Mouse (Mus musculus) kidney, postnatal 0 days (tissue): Measurements from ENCODE around the gene Ppp2r2c. TPM values are rescaled to one million over a fixed set of nuclear protein-coding genes. Genes with fewer than 3 reads are reported as not detected.
A peak's percentile ranks its signal among the peaks of the same experiment; 100 is the strongest.

Source experiments
- ATAC-seq: fragments of 200-750 bp; cut with Nextera tagmentation; replicated peaks from 2 replicates; pipeline ENCODE4 v1.8.0; 2017; ENCODE audit warnings: low read depth, moderate number of reproducible peaks, moderate TSS enrichment, moderate library complexity; ENCODE audit not compliant: low FRiP score
- DNase-seq: peaks from one replicate; pipeline ENCODE4 v3.0.0-alpha.2; 2016; ENCODE audit warnings: low spot score
- H3K27ac ChIP-seq: fragments of 300-500 bp; sonication (generic); 2 replicates; pipeline ENCODE4 v1.5.1; 2014; ENCODE audit warnings: mild to moderate bottlenecking
- H3K27me3 ChIP-seq: fragments of 300-500 bp; sonication (generic); 2 replicates; pipeline ENCODE4 v1.6.1; 2014; ENCODE audit warnings: low read length, mixed read lengths; ENCODE audit not compliant: insufficient read depth
- H3K36me3 ChIP-seq: fragments of 300-500 bp; sonication (generic); 2 replicates; pipeline ENCODE4 v1.6.1; 2014; ENCODE audit warnings: low read length, mixed read lengths; ENCODE audit not compliant: insufficient read depth
- H3K4me1 ChIP-seq: fragments of 300-500 bp; sonication (generic); replicated peaks from 2 replicates; pipeline ENCODE4 v1.6.1; 2014; ENCODE audit warnings: antibody characterized with exemption, low read length, mixed read lengths; ENCODE audit not compliant: insufficient read depth
- H3K4me2 ChIP-seq: fragments of 300-500 bp; sonication (generic); 2 replicates; pipeline ENCODE4 v1.6.1; 2014; ENCODE audit warnings: mild to moderate bottlenecking, low read length, moderate library complexity, mixed read lengths
- H3K4me3 ChIP-seq: fragments of 300-500 bp; sonication (generic); replicated peaks from 2 replicates; pipeline ENCODE4 v1.5.1; 2014; ENCODE audit warnings: low read depth, low read length
- H3K9ac ChIP-seq: fragments of 300-500 bp; sonication (generic); 2 replicates; pipeline ENCODE4 v1.6.1; 2014; ENCODE audit warnings: low read depth, low read length
- H3K9me3 ChIP-seq: fragments of 300-500 bp; sonication (generic); replicated peaks from 2 replicates; pipeline ENCODE4 v1.6.1; 2016; ENCODE audit warnings: low read length, inconsistent platforms, mixed read lengths
- CTCF ChIP-seq: IDR thresholded peaks from 2 replicates; pipeline ENCODE4 v1.5.1; 2016; ENCODE audit warnings: antibody characterized with exemption, low read depth, mild to moderate bottlenecking, moderate library complexity
- WGBS: fragments of 180-500 bp; shearing (Covaris S2); extraction: QIAGEN DNeasy Blood & Tissue Kit; methylation state at CpG from one replicate; pipeline ENCODE4 v1.1.7; 2014; 5-methylcytosine and 5-hydroxymethylcytosine counted together
- polyA plus RNA-seq: library from polyadenylated mRNA; unstranded; fragments of >200 nt; fragmentation: Nextera tagmentation; extraction: Ambion mirVana; gene quantifications from 2 replicates; pipeline ENCODE4 v1.2.1, GENCODE M21; 2015

Ppp2r2c gene
- 0.04 and 0.11 TPM in 2 replicates for polyA plus RNA-seq

- Histone ChIP-seq H3K4me2 (peak within 1 kb of the TSS; percentile 61), H3K27me3 (peaks cover 64% of the 10 kb centered on the region), H3K9ac (no peak within 1 kb of the TSS), H3K9me3 (no peaks in the 10 kb centered on the region), H3K27ac (no peak within 1 kb of the TSS), H3K4me1 (peaks cover 10% of the 10 kb centered on the region), H3K4me3 (peak within 1 kb of the TSS; percentile 37), H3K36me3 (no peaks in the 10 kb centered on the region)
- TF ChIP-seq CTCF: no peak
- DNase-seq (no peak), ATAC-seq (peak; percentile 46; the same call in 1 of the 2 replicates)
- WGBS: 1% methylated on average over 98 of the region's 108 CpGs
These were observed at the start of gene Ppp2r2c for GRCm38 (mm10) chr5:36868266-36869090. TSS of gene Ppp2r2c (plus strand) at chr5:36868513.

- Histone ChIP-seq H3K9ac (no peak overlapping the region), H3K9me3 (no peaks in the 10 kb centered on the region), H3K4me2 (no peak overlapping the region), H3K27ac (no peak overlapping the region), H3K4me3 (no peak overlapping the region), H3K36me3 (no peaks in the 10 kb centered on the region), H3K4me1 (no peaks in the 10 kb centered on the region), H3K27me3 (no peaks in the 10 kb centered on the region)
- no peak for TF ChIP-seq CTCF
- ATAC-seq: no peak
- DNase-seq: no peak
- WGBS: 93% methylated on average over 5 of the region's 5 CpGs
These were observed 48.6 kb upstream of the Ppp2r2c start for GRCm38 (mm10) chr5:36819742-36820141.

GRCm38 (mm10) chr5:36820142-36820541 lies 48.2 kb upstream of the Ppp2r2c start:
- Histone ChIP-seq H3K9ac (no peak overlapping the region), H3K4me1 (no peaks in the 10 kb centered on the region), H3K27ac (no peak overlapping the region), H3K36me3 (no peaks in the 10 kb centered on the region), H3K4me2 (no peak overlapping the region), H3K27me3 (no peaks in the 10 kb centered on the region), H3K9me3 (no peaks in the 10 kb centered on the region), H3K4me3 (no peak overlapping the region)
- WGBS: 55% methylated on average over 6 of the region's 6 CpGs
- ATAC-seq: no peak
- peak; percentile 73 for TF ChIP-seq CTCF
- DNase-seq: peak; percentile 44

- Histone ChIP-seq H3K4me3 (no peak overlapping the region), H3K9me3 (no peaks in the 10 kb centered on the region), H3K27me3 (no peaks in the 10 kb centered on the region), H3K9ac (no peak overlapping the region), H3K4me2 (no peak overlapping the region), H3K27ac (no peak overlapping the region), H3K4me1 (no peaks in the 10 kb centered on the region), H3K36me3 (no peaks in the 10 kb centered on the region)
- no peak for ATAC-seq
- no peak for DNase-seq
- TF ChIP-seq CTCF: no peak
- WGBS: 69% methylated on average over 4 of the region's 4 CpGs
These were observed 45.4 kb upstream of the Ppp2r2c start for GRCm38 (mm10) chr5:36822907-36823306.

- Histone ChIP-seq H3K27me3 (no peaks in the 10 kb centered on the region), H3K4me1 (peaks cover 4% of the 10 kb centered on the region; the same call in 1 of the 2 replicates), H3K9me3 (no peaks in the 10 kb centered on the region), H3K36me3 (no peaks in the 10 kb centered on the region), H3K9ac (no peak overlapping the region), H3K4me3 (no peak overlapping the region), H3K4me2 (no peak overlapping the region), H3K27ac (no peak overlapping the region)
- 78% methylated on average over 4 of the region's 4 CpGs for WGBS
- ATAC-seq (no peak), DNase-seq (no peak)
- TF ChIP-seq CTCF: no peak
These were observed 39.2 kb upstream of the Ppp2r2c start for GRCm38 (mm10) chr5:36829098-36829497.

GRCm38 (mm10) chr5:36829913-36830879 lies 38.1 kb upstream of the Ppp2r2c start, which contains the start of gene Man2b2:
TSS of gene Man2b2 (minus strand) at chr5:36830653.
- H3K27me3 ChIP-seq: no peaks in the 10 kb centered on the region
- no peaks in the 10 kb centered on the region for H3K9me3 ChIP-seq
- peak; percentile 80 for DNase-seq
- no peaks in the 10 kb centered on the region for H3K36me3 ChIP-seq
- peaks cover 4% of the 10 kb centered on the region; the same call in 1 of the 2 replicates for H3K4me1 ChIP-seq
- no peak within 1 kb of the TSS for H3K27ac ChIP-seq
- H3K9ac ChIP-seq: peak within 1 kb of the TSS; percentile 61
- H3K4me2 ChIP-seq: peak within 1 kb of the TSS; percentile 64
- peak; percentile 89 for ATAC-seq
- peak within 1 kb of the TSS; percentile 45 for H3K4me3 ChIP-seq
- 4% methylated on average over 46 of the region's 46 CpGs for WGBS
- TF ChIP-seq CTCF: peak; percentile 99
